Mouse (Mus musculus) hindbrain, embryonic 14.5 days (tissue): ENCODE results near the gene Dennd2a. TPM values are rescaled to one million over a fixed set of nuclear protein-coding genes. Genes with fewer than 3 reads are reported as not detected.

ENCODE experiments used
- ATAC-seq: fragments of 200-750 bp; cut with Nextera tagmentation; 2 replicates; pipeline ENCODE4 v1.8.0; 2017; ENCODE audit warnings: moderate number of reproducible peaks, mild to moderate bottlenecking, moderate TSS enrichment, moderate library complexity; ENCODE audit not compliant: low FRiP score
- DNase-seq: peaks from one replicate; pipeline ENCODE4 v3.0.0-alpha.2; 2015; ENCODE audit warnings: low spot score
- H3K27ac ChIP-seq: fragments of 300-500 bp; sonication (generic); 2 replicates; pipeline ENCODE4 v1.5.1; 2014; ENCODE audit warnings: mild to moderate bottlenecking, moderate library complexity
- H3K27me3 ChIP-seq: fragments of 300-500 bp; sonication (generic); 2 replicates; pipeline ENCODE4 v1.6.1; 2014; ENCODE audit warnings: mild to moderate bottlenecking, low read length, mixed read lengths; ENCODE audit not compliant: control insufficient read depth, insufficient read depth
- H3K36me3 ChIP-seq: fragments of 300-500 bp; sonication (generic); replicated peaks from 2 replicates; pipeline ENCODE4 v1.6.1; 2014; ENCODE audit not compliant: control insufficient read depth, insufficient read depth
- H3K4me1 ChIP-seq: fragments of 300-500 bp; sonication (generic); replicated peaks from 2 replicates; pipeline ENCODE4 v1.6.1; 2014; ENCODE audit warnings: antibody characterized with exemption, low read length, mixed read lengths; ENCODE audit not compliant: control insufficient read depth, insufficient read depth
- H3K4me2 ChIP-seq: fragments of 300-500 bp; sonication (generic); replicated peaks from 2 replicates; pipeline ENCODE4 v1.6.1; 2014; ENCODE audit warnings: mild to moderate bottlenecking, moderate library complexity
- H3K4me3 ChIP-seq: fragments of 300-500 bp; sonication (generic); replicated peaks from 2 replicates; pipeline ENCODE4 v1.5.1; 2014; ENCODE audit warnings: mild to moderate bottlenecking, low read length
- H3K9ac ChIP-seq: fragments of 300-500 bp; sonication (generic); 2 replicates; pipeline ENCODE4 v1.6.1; 2014
- H3K9me3 ChIP-seq: fragments of 300-500 bp; sonication (generic); 2 replicates; pipeline ENCODE4 v1.6.1; 2016; ENCODE audit warnings: low read length; ENCODE audit not compliant: control insufficient read depth
- WGBS: fragments of 180-500 bp; shearing (Covaris S2); extraction: QIAGEN DNeasy Blood & Tissue Kit; methylation state at CpG from one replicate; pipeline ENCODE4 v1.1.7; 2014; 5-methylcytosine and 5-hydroxymethylcytosine counted together
- polyA plus RNA-seq: library from polyadenylated mRNA; unstranded; fragments of >200 nt; fragmentation: Nextera tagmentation; extraction: Ambion mirVana; gene quantifications from 2 replicates; pipeline ENCODE4 v1.2.1, GENCODE M21; 2014

Gene Dennd2a
- polyA plus RNA-seq, 1 experiment from 2014 or later = 19.1 TPM

DNA sequence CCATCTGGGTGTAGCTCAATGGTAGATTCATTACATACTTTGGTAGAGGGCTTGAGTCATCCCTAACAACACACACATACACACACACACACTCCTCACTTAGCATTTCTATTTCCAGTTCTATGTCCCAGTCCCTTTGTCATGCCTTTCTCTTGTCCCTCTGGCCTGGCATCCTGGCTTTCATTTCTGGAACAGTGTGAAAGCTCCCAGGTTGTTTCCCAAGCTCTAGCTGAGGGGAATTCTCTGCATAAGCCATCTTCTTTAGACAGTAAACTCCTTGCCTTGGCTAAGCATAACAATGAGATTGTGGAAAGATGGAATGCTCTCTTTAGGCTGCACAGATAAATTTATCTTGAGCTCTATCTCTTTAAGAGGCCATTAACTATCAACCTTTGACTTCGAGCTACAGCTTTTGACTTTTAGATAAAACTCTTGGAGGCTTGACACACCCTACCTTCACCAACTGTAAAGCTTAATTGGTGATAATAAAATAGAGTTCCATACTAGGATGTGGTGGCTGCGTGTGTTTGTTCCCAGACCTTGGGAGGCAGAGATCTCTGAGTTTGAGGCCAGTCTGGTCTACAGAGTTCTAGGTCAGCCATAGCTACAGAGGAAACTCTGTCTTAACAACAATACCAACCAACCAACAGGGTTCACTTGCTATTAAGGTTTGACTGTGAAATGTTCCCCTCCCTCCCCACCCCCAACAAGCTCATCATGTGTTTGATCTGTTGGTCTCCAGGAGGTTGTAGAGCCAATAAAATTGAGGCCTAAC is 123.4 kb downstream of the Dennd2a start:
- Histone ChIP-seq H3K4me3 (no peak overlapping the region), H3K27ac (no peak overlapping the region), H3K9ac (no peak overlapping the region), H3K36me3 (no peaks in the 10 kb centered on the region), H3K4me1 (no peaks in the 10 kb centered on the region), H3K27me3 (no peaks in the 10 kb centered on the region), H3K4me2 (no peak overlapping the region), H3K9me3 (no peaks in the 10 kb centered on the region)
- WGBS = 85% methylated on average over 2 of the region's 2 CpGs
- no peak for ATAC-seq
- DNase-seq = no peak

GRCm38 (mm10) chr6:39433701-39434100 is 124.0 kb downstream of the Dennd2a start:
- no peak overlapping the region for H3K9ac ChIP-seq
- no peak for DNase-seq
- no peaks in the 10 kb centered on the region for H3K9me3 ChIP-seq
- H3K27me3 ChIP-seq = no peaks in the 10 kb centered on the region
- H3K36me3 ChIP-seq = no peaks in the 10 kb centered on the region
- no peak overlapping the region for H3K4me2 ChIP-seq
- no peak overlapping the region for H3K4me3 ChIP-seq
- no peak for ATAC-seq
- H3K27ac ChIP-seq = no peak overlapping the region
- H3K4me1 ChIP-seq = no peaks in the 10 kb centered on the region

GRCm38 (mm10) chr6:39433174-39433573 is 124.5 kb downstream of the Dennd2a start:
- Histone ChIP-seq H3K27ac (no peak overlapping the region), H3K36me3 (no peaks in the 10 kb centered on the region), H3K9ac (no peak overlapping the region), H3K9me3 (no peaks in the 10 kb centered on the region), H3K4me1 (no peaks in the 10 kb centered on the region), H3K4me3 (no peak overlapping the region), H3K27me3 (no peaks in the 10 kb centered on the region), H3K4me2 (no peak overlapping the region)
- ATAC-seq = no peak
- 86% methylated on average over 4 of the region's 4 CpGs for WGBS
- no peak for DNase-seq

GRCm38 (mm10) chr6:39430722-39431121 is 126.9 kb downstream of the Dennd2a start:
- Histone ChIP-seq H3K27me3 (no peaks in the 10 kb centered on the region), H3K9ac (no peak overlapping the region), H3K4me3 (no peak overlapping the region), H3K9me3 (no peaks in the 10 kb centered on the region), H3K4me1 (no peaks in the 10 kb centered on the region), H3K4me2 (no peak overlapping the region), H3K36me3 (no peaks in the 10 kb centered on the region), H3K27ac (no peak overlapping the region)
- DNase-seq = no peak
- 75% methylated on average over 11 of the region's 11 CpGs for WGBS
- ATAC-seq = no peak

DNA sequence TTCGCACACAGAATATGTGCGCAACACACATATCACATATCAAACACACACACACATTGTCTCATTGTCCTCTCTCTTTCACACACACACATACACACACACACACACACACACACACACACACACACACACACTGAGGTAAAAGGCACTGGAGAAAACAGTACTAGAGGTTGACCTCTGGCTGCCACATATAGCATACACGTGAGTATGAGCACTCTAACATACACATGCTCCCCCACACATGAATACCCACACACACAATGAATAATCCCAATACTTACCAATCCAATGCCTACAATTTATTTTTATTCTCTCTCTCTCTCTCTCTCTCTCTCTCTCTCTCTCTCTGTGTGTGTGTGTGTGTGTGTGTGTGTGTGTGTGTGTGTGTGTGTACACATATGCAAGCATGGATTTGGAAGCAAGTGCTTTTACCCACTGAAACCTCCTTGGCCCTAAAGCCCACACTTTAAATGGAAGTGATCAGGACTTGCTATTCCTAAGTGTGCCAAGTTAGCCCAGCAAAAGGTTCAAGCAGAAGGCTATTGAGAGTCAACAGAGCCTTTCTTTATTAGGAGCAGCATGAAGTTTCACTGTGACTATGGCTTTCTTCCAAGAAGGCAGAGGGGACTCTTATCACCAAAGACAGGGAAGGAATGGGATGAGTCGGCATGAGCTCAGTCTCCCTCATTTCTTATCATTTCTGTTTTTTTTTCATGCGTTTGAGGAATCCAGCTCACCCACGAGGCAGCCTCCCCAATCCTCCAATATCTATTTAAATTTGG is 128.5 kb downstream of the Dennd2a start:
- no peak overlapping the region for H3K27ac ChIP-seq
- WGBS = 82% methylated on average over 6 of the region's 6 CpGs
- ATAC-seq (no peak), DNase-seq (no peak)
- no peaks in the 10 kb centered on the region for H3K4me1 ChIP-seq
- H3K4me3 ChIP-seq = no peak overlapping the region
- no peaks in the 10 kb centered on the region for H3K9me3 ChIP-seq
- no peak overlapping the region for H3K4me2 ChIP-seq
- no peaks in the 10 kb centered on the region for H3K36me3 ChIP-seq
- no peak overlapping the region for H3K9ac ChIP-seq
- no peaks in the 10 kb centered on the region for H3K27me3 ChIP-seq

DNA sequence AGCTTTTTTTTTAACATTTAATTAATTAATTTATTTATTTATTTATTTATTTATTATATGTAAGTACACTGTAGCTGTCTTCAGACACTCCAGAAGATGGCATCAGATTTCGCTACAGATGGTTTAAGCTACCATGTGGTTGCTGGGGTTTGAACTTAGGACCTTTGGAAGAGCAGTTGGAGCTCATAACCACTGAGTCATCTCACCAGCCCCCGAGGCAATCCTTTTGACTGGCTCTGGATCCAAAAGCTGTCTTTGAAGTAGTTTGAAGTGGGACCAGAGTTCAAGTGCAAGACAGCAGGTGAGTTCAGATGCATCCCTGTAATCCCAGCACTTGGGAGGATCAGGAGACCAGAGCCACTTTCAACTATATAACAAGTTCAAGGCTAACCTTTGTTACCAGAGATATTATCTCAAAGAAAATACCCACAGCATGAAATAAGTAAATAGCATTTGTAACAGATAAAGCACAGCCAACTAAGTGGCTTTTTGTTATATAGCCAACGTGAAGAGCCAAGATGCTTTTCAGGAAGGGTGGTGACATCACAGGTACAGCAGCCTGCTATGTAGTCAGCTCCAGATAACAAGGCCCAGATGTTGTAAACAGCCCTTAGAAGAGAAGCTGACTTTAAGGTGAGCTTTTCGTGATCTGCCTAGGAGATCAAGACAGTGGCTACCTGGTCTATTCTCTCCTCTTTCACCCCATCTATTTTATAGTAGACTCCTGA is 130.2 kb downstream of the Dennd2a start:
- no peaks in the 10 kb centered on the region for H3K9me3 ChIP-seq
- no peak for ATAC-seq

GRCm38 (mm10) chr6:39426725-39427124 is 130.9 kb downstream of the Dennd2a start:
- no peak overlapping the region for H3K4me2 ChIP-seq
- no peaks in the 10 kb centered on the region for H3K27me3 ChIP-seq
- H3K4me1 ChIP-seq = no peaks in the 10 kb centered on the region
- no peak for ATAC-seq
- no peaks in the 10 kb centered on the region for H3K9me3 ChIP-seq
- H3K4me3 ChIP-seq = no peak overlapping the region
- H3K27ac ChIP-seq = no peak overlapping the region
- no peak overlapping the region for H3K9ac ChIP-seq
- no peaks in the 10 kb centered on the region for H3K36me3 ChIP-seq
- WGBS = 95% methylated on average over 4 of the region's 4 CpGs
- no peak for DNase-seq

More for the DNA sequence above, 130.2 kb downstream of the Dennd2a start:
- WGBS = 91% methylated on average over 4 of the region's 4 CpGs
- DNase-seq = no peak
- H3K36me3 ChIP-seq = no peaks in the 10 kb centered on the region
- no peaks in the 10 kb centered on the region for H3K4me1 ChIP-seq
- H3K27me3 ChIP-seq = no peaks in the 10 kb centered on the region
- H3K4me3 ChIP-seq = no peak overlapping the region
- no peak overlapping the region for H3K4me2 ChIP-seq
- no peak overlapping the region for H3K27ac ChIP-seq
- no peak overlapping the region for H3K9ac ChIP-seq

DNA sequence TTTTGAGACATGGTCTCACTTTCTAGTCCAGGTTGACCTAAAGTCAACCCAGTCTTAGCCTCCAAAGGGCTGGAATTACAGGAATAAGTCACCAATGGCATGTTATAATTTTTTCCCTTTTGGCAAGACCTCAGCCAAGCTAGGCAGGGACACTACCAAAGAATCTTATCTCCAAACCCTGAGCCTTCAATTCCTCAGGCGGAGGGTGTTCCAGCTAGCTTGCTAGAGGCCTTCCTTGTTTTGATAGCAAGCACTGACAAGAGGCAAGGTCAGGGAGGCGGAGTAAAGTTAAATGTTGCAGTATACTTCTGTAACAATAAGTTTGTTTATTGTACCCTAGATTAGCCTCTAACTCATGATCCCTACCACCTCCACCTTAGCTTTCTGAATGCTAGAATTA is 132.5 kb downstream of the Dennd2a start:
- no peak overlapping the region for H3K9ac ChIP-seq
- no peak overlapping the region for H3K4me3 ChIP-seq
- H3K36me3 ChIP-seq = no peaks in the 10 kb centered on the region
- no peak overlapping the region for H3K4me2 ChIP-seq
- no peaks in the 10 kb centered on the region for H3K4me1 ChIP-seq
- H3K9me3 ChIP-seq = no peaks in the 10 kb centered on the region
- H3K27ac ChIP-seq = no peak overlapping the region
- 91% methylated on average over 2 of the region's 2 CpGs for WGBS
- no peaks in the 10 kb centered on the region for H3K27me3 ChIP-seq
- ATAC-seq (no peak), DNase-seq (no peak)

DNA sequence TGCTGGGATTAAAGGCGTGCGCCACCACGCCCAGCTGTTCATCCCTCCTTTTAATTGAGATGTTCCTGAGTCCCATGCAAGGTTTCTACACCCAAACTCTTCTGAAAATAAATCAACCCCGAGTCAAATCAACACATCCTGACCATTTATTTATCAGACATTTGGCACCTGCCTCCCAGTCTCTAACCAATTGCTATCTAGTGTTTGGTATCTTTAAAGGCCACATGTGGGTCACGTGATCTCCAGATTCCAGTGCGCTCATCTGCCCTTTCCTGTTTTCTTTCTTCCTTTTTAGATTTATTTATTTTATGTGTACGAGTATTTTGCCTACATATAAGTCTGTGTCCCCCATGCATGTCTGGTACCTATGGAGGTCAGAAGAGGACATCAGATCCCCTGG is 134.0 kb downstream of the Dennd2a start:
- Histone ChIP-seq H3K9ac (no peak overlapping the region), H3K27ac (no peak overlapping the region), H3K4me1 (0 out of 2 replicates have a peak, but pooled peaks cover under 1% of the 10 kb centered on the region), H3K27me3 (no peaks in the 10 kb centered on the region), H3K4me3 (no peak overlapping the region), H3K36me3 (no peaks in the 10 kb centered on the region), H3K4me2 (no peak overlapping the region), H3K9me3 (no peaks in the 10 kb centered on the region)
- DNase-seq = no peak
- WGBS = 94% methylated on average over 7 of the region's 7 CpGs
- no peak for ATAC-seq
